Mouse (Mus musculus): ENCODE measurements around the gene Sqstm1. TPM values are rescaled to one million over a fixed set of nuclear protein-coding genes. Genes with fewer than 3 reads are reported as not detected.

The Sqstm1 gene
- polyA plus RNA-seq, 1 experiment from 2014 or later, result 182 TPM

DNA sequence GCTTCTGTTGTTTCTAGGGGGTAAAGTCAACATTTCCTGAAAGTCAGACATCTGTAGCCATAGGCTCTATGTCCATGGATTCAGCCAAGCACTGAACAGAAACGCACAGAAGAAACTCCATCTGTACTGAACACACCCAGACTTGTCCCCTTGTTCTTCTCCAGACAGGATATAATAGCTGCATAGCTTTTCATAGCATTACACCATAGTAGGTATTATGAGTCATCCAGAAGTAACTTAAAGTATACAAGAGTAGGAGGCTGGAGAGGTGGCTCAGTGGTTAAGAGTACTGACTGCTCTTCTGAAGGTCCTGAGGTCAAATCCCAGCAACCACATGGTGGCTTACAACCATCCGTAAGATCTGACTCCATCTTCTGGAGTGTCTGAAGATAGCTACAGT is 54.8 kb downstream of the Sqstm1 start:
- ATAC-seq (ENCODE audit: low read depth), result no peak
- Histone ChIP-seq H3K36me3 (ENCODE audit: control insufficient read depth, insufficient read depth) (peaks cover 16% of the 10 kb centered on the region), H3K4me1 (ENCODE audit: control insufficient read depth, low read depth, low read length) (peaks cover 5% of the 10 kb centered on the region; the same call in 1 of the 2 replicates), H3K27me3 (ENCODE audit: control insufficient read depth, insufficient read depth, low read depth, low read length) (no peaks in the 10 kb centered on the region), H3K9me3 (replicated peaks; ENCODE audit: control insufficient read depth, low read length) (no peaks in the 10 kb centered on the region), H3K4me3 (ENCODE audit: low read depth, low read length) (no peak overlapping the region), H3K9ac (ENCODE audit: low read depth, low read length) (no peak overlapping the region), H3K27ac (ENCODE audit: low read length) (no peak overlapping the region), H3K4me2 (ENCODE audit: low read depth, low read length) (no peak overlapping the region)
- 77% methylated on average over 2 of the region's 2 CpGs for WGBS (ENCODE audit: insufficient replicate concordance)

DNA sequence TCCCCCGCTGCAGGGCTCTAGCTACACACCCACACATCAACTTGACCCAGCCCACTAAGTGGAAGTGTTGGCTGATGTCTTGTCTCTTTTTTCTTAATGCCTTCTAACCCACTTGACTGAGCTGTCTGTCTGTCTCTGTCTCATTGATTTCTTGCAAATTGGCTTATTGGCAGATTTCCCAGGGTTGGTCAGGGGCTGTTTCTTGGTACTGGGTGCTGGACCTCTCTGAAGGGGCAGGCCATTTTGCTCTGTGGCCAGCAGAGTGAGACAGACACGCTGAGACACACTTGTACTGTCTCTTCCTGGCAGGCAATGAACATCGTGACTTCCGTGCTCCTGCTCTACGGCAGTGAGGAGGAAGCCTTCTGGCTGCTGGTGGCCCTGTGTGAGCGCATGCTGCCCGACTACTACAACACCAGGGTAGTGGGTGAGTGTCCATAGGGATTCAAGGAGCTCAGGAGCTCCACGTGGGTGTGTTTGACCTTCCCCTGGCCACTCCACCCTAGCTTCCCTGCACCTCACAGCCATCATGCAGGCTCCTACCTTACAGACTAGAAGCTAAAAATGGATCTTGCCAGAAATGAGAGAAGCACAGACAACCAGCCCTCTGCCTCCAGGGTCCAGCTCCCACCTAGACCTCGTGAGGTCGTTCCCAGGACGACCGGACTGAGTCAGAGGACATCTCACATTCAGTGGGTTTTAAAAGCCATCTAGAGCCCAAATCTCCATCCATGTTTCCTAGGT is 55.7 kb downstream of the Sqstm1 start:
- H3K9ac ChIP-seq (ENCODE audit: low read depth, low read length), result no peak overlapping the region
- H3K9me3 ChIP-seq (replicated peaks; ENCODE audit: control insufficient read depth, low read length), result no peaks in the 10 kb centered on the region
- 77% methylated on average over 12 of the region's 12 CpGs for WGBS (ENCODE audit: insufficient replicate concordance)
- no peak overlapping the region for H3K27ac ChIP-seq (ENCODE audit: low read length)
- peaks cover 2% of the 10 kb centered on the region; the same call in 1 of the 2 replicates for H3K4me1 ChIP-seq (ENCODE audit: control insufficient read depth, low read depth, low read length)
- no peak for ATAC-seq (ENCODE audit: low read depth)
- H3K36me3 ChIP-seq (ENCODE audit: control insufficient read depth, insufficient read depth), result peaks cover 21% of the 10 kb centered on the region
- H3K27me3 ChIP-seq (ENCODE audit: control insufficient read depth, insufficient read depth, low read depth, low read length), result no peaks in the 10 kb centered on the region
- no peak overlapping the region for H3K4me3 ChIP-seq (ENCODE audit: low read depth, low read length)
- H3K4me2 ChIP-seq (ENCODE audit: low read depth, low read length), result no peak overlapping the region

DNA sequence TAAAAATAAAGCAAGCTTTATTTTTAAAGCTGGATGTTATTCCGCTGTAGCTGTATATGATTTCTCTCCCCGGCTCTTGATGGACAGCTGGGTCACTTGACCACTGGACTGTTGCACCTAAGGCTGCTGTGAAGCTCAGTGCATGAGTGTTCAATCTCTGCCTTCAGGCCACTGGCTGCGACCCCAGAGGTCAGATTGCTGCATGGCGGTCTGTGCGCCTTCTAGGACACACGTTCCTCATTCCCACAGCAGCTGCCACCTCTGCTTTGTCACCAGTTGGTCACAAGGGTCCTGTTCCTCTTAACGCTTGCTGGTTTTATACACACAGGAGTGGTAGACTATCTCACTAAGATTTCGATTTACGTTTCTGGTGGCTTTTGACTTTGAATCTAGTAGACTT is 56.5 kb downstream of the Sqstm1 start:
- no peak overlapping the region for H3K27ac ChIP-seq (ENCODE audit: low read length)
- no peak overlapping the region for H3K9ac ChIP-seq (ENCODE audit: low read depth, low read length)
- 67% methylated on average over 9 of the region's 9 CpGs for WGBS (ENCODE audit: insufficient replicate concordance)
- no peak overlapping the region for H3K4me3 ChIP-seq (ENCODE audit: low read depth, low read length)
- H3K4me1 ChIP-seq (ENCODE audit: control insufficient read depth, low read depth, low read length), result no peaks in the 10 kb centered on the region; the same call in 1 of the 2 replicates
- peaks cover 22% of the 10 kb centered on the region for H3K36me3 ChIP-seq (ENCODE audit: control insufficient read depth, insufficient read depth)
- no peak overlapping the region for H3K4me2 ChIP-seq (ENCODE audit: low read depth, low read length)
- no peaks in the 10 kb centered on the region for H3K9me3 ChIP-seq (replicated peaks; ENCODE audit: control insufficient read depth, low read length)
- ATAC-seq (ENCODE audit: low read depth), result peak; percentile 71
- no peaks in the 10 kb centered on the region for H3K27me3 ChIP-seq (ENCODE audit: control insufficient read depth, insufficient read depth, low read depth, low read length)

DNA sequence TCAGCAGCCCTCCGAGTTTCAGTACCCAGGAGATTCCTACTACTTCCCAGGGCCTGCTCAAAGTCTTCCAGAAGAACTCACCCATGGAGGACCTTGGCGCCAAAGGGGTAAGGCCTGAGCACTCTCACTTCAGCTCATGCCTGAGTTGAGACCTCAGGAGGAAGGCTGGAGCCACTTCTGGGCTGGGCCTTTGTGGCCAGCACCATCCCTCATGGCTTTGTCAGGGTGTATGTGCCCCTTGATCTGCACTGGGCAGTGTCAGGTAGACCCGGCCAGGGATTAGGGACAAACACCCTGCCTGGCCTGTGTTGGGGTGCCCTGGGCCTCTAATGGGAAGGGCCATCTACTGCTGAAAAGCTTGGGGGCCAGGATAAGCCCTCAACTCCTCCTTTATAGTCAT is 59.3 kb downstream of the Sqstm1 start:
- ATAC-seq (ENCODE audit: low read depth), result no peak
- Histone ChIP-seq H3K36me3 (ENCODE audit: control insufficient read depth, insufficient read depth) (peaks cover 22% of the 10 kb centered on the region), H3K27me3 (ENCODE audit: control insufficient read depth, insufficient read depth, low read depth, low read length) (no peaks in the 10 kb centered on the region), H3K9me3 (replicated peaks; ENCODE audit: control insufficient read depth, low read length) (no peaks in the 10 kb centered on the region), H3K9ac (ENCODE audit: low read depth, low read length) (no peak overlapping the region), H3K4me3 (ENCODE audit: low read depth, low read length) (no peak overlapping the region), H3K27ac (ENCODE audit: low read length) (no peak overlapping the region), H3K4me2 (ENCODE audit: low read depth, low read length) (no peak overlapping the region), H3K4me1 (ENCODE audit: control insufficient read depth, low read depth, low read length) (peaks cover 5% of the 10 kb centered on the region)
- 75% methylated on average over 3 of the region's 3 CpGs for WGBS (ENCODE audit: insufficient replicate concordance)

DNA sequence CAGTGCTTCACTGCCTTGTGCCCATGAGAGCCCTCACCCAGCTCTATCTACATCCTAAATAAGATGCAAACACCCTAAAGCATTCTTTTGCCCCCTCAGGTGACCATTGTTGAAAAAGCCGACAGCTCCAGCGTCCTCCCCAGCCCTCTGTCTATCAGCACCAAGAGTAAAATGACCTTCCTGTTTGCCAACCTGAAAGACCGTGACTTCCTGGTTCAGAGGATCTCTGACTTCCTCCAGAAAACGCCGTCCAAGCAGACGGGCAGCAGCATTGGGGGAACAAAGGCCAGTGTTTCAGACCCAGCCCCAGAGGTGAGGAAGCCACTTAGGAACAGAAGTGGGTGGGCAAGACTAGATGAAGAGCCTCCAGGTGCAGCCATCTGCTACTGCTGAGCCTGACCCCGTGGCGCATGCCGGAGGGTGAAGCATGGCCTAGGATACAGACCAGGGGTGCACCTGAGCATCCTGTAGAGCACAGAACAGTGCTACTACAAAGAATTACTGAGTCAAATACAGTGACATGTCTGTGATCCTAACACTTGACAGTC is 61.0 kb downstream of the Sqstm1 start:
- H3K4me3 ChIP-seq (ENCODE audit: low read depth, low read length), result no peak overlapping the region
- H3K27me3 ChIP-seq (ENCODE audit: control insufficient read depth, insufficient read depth, low read depth, low read length), result no peaks in the 10 kb centered on the region
- H3K27ac ChIP-seq (ENCODE audit: low read length), result no peak overlapping the region
- peaks cover 15% of the 10 kb centered on the region for H3K36me3 ChIP-seq (ENCODE audit: control insufficient read depth, insufficient read depth)
- peaks cover 5% of the 10 kb centered on the region for H3K4me1 ChIP-seq (ENCODE audit: control insufficient read depth, low read depth, low read length)
- no peak overlapping the region for H3K9ac ChIP-seq (ENCODE audit: low read depth, low read length)
- no peaks in the 10 kb centered on the region for H3K9me3 ChIP-seq (replicated peaks; ENCODE audit: control insufficient read depth, low read length)
- no peak overlapping the region for H3K4me2 ChIP-seq (ENCODE audit: low read depth, low read length)
- WGBS (ENCODE audit: insufficient replicate concordance), result 68% methylated on average over 9 of the region's 9 CpGs
- ATAC-seq (ENCODE audit: low read depth), result no peak

Small RNA genes within 50 kb of the gene (microRNA-seq; reads per million reads assigned to microRNA genes)
- gene Mir6919, result 0.98 reads per million

Other genes starting within 250 kb of the Sqstm1 start
- gene Rnf130, start 185.5 kb downstream of the Sqstm1 start, polyA plus RNA-seq (2015; fragmentation: Nextera tagmentation; extraction: Ambion mirVana), result 21.3 and 21.9 TPM in 2 replicates
- 12.9 and 13.1 TPM in 2 replicates for gene Tbc1d9b, start 79.4 kb downstream of the Sqstm1 start, polyA plus RNA-seq (2015; fragmentation: Nextera tagmentation; extraction: Ambion mirVana)
- gene Mrnip, start 36.4 kb downstream of the Sqstm1 start, polyA plus RNA-seq (2015; fragmentation: Nextera tagmentation; extraction: Ambion mirVana), result 7.9 and 8.6 TPM in 2 replicates
- gene Mgat4b, start 63 bp upstream of the Sqstm1 start, polyA plus RNA-seq (2015; fragmentation: Nextera tagmentation; extraction: Ambion mirVana), result 2.2 and 3.1 TPM in 2 replicates
- 0.50 and 0.61 TPM in 2 replicates for gene Ltc4s, start 27.8 kb upstream of the Sqstm1 start, polyA plus RNA-seq (2015; fragmentation: Nextera tagmentation; extraction: Ambion mirVana)
- gene Maml1, start 81.5 kb upstream of the Sqstm1 start, polyA plus RNA-seq (2015; fragmentation: Nextera tagmentation; extraction: Ambion mirVana), result 1.3 and 1.5 TPM in 2 replicates
- gene Canx, start 114.8 kb upstream of the Sqstm1 start, polyA plus RNA-seq (2015; fragmentation: Nextera tagmentation; extraction: Ambion mirVana), result 172 and 184 TPM in 2 replicates
- gene Cby3, start 143.6 kb upstream of the Sqstm1 start, polyA plus RNA-seq (2015; fragmentation: Nextera tagmentation; extraction: Ambion mirVana), result not detected in 2 replicates
- gene Hnrnph1, start 166.2 kb upstream of the Sqstm1 start, polyA plus RNA-seq (2015; fragmentation: Nextera tagmentation; extraction: Ambion mirVana), result 93.6 and 95.8 TPM in 2 replicates
- gene Rufy1, start 220.3 kb upstream of the Sqstm1 start, polyA plus RNA-seq (2015; fragmentation: Nextera tagmentation; extraction: Ambion mirVana), result 6.0 and 8.4 TPM in 2 replicates

Data from liver, embryonic 16.5 days (tissue).